Comparison of ENCODE assay signal across 8 mouse cellular contexts in the genomic region with DNA sequence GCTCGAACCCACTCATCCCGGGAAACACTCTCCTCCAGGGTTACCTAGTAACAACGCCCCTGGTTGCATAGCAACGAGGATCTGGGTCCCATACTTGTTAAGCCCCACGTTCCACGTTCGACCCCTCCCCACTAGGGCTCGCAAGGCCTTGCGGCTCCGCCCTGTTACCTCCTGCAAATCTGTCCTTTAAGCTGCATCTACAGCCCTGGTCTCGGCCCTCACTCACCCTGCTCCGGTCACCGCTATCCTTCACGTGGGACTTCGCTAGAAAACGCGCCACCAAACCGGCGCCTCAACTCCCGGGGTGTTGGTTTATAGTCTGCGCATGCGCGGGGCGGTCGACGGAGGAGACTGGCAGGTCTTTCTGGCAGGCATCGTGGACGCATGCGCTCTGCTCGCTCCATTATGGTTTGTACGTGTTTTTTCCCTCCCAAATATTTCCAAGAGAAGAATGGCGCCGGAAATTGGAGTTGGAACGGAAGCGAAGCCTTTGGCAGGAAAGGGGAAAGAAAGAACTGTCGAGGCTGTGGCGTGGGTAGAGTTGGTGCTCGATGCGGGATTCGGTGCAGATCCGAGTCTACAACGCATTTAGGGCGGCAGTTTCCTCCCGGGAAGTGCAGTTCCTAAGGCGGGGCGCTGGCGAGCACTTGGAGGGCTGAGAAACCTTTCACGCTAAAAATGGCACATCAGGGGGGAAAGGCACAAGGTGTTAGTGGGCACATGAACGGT. TPM values are rescaled to one million over a fixed set of nuclear protein-coding genes. Genes with fewer than 3 reads are reported as not detected.
DNase-seq lines count a peak whose midpoint lies in the region; ATAC-seq and TF ChIP-seq lines count a peak whose summit lies in the region.

A gene (minus strand): TSS at position 576 of the 729 bp plus-strand sequence.

- H3K4me1 ChIP-seq in MEL (ENCODE audit: control insufficient read depth in 1 of 2, insufficient read depth in 2 of 2, low read length in 2 of 2), result peaks cover 0 to 13% of the 10 kb centered on the region in 2 experiments; a peak in 2 of 4 replicates
- H3K4me1 ChIP-seq in cerebellum, adult 2 months (ENCODE audit: control insufficient read depth, insufficient read depth, low read length), result peaks cover 27% of the 10 kb centered on the region
- H3K4me1 ChIP-seq in lung, embryonic 16.5 days (replicated peaks; ENCODE audit: control insufficient read depth, insufficient read depth, low read length), result peaks cover 12% of the 10 kb centered on the region

- WGBS in cerebellum, adult 2 months, result under 1% methylated on average over 49 of the region's 49 CpGs
- under 1% methylated on average over 49 of the region's 49 CpGs for WGBS in lung, embryonic 16.5 days

- no peak for TF ChIP-seq RAD21 in MEL (IDR thresholded peaks at IDR 0.05; ENCODE audit: low read depth, low read length)

- peak within 1 kb of the TSS; percentile 62 for H3K27ac ChIP-seq in MEL (ENCODE audit: control insufficient read depth, low read depth, low read length)
- H3K27ac ChIP-seq in cerebellum, adult 2 months (ENCODE audit: insufficient read depth, low read length), result peak within 1 kb of the TSS; percentile 88
- peak within 1 kb of the TSS; percentile 93 for H3K27ac ChIP-seq in lung, embryonic 16.5 days (ENCODE audit: low read length)

- H3K9ac ChIP-seq in MEL (ENCODE audit: control insufficient read depth, low read depth, low read length, poor library complexity, severe bottlenecking), result peak within 1 kb of the TSS; percentile 80
- peak within 1 kb of the TSS; percentile 64 for H3K9ac ChIP-seq in lung, embryonic 16.5 days (ENCODE audit: low read length)

- H3K9me3 ChIP-seq in MEL (replicated peaks; ENCODE audit: insufficient read depth, low read length), result no peaks in the 10 kb centered on the region
- 0 out of 2 replicates have a peak, but pooled peaks cover 4% of the 10 kb centered on the region for H3K9me3 ChIP-seq in lung, embryonic 16.5 days (ENCODE audit: control insufficient read depth, low read length)

- peak; percentile 58 to 76 for TF ChIP-seq POLR2A in MEL (IDR thresholded peaks at IDR 0.05; ENCODE audit: control insufficient read depth in 1 of 2, insufficient read depth in 1 of 2, low read depth in 1 of 2, low read length in 2 of 2, poor library complexity in 1 of 2)
- TF ChIP-seq POLR2A in cerebellum, adult 2 months (IDR thresholded peaks at IDR 0.05; ENCODE audit: borderline replicate concordance, insufficient read depth, low read length), result peak; percentile 68; the same call in 1 of the 2 replicates

- H3K27me3 ChIP-seq in MEL (ENCODE audit: control insufficient read depth in 1 of 2, insufficient read depth in 2 of 2, low read length in 2 of 2), result no peaks in the 10 kb centered on the region
- H3K27me3 ChIP-seq in cerebellum, adult 2 months (ENCODE audit: control insufficient read depth, insufficient read depth, low read length), result no peaks in the 10 kb centered on the region
- H3K27me3 ChIP-seq in lung, embryonic 16.5 days (ENCODE audit: control insufficient read depth, insufficient read depth, low read depth, low read length), result no peaks in the 10 kb centered on the region

- peaks cover 0 to 9% of the 10 kb centered on the region in 2 experiments; a peak in 2 of 4 replicates for H3K36me3 ChIP-seq in MEL (ENCODE audit: control insufficient read depth in 1 of 2, insufficient read depth in 2 of 2, low read length in 2 of 2)
- H3K36me3 ChIP-seq in lung, embryonic 16.5 days (ENCODE audit: control insufficient read depth, insufficient read depth, low read length), result no peaks in the 10 kb centered on the region

- TF ChIP-seq EP300 in MEL (IDR thresholded peaks at IDR 0.05; ENCODE audit: low read depth in 1 of 2, low read length in 2 of 2), result no peak

- peak; percentile 74 to 78 for ATAC-seq in hematopoietic stem cell, adult 5-6 weeks (replicated peaks in 1 of 2; ENCODE audit: insufficient read depth in 1 of 2, low FRiP score in 2 of 2, low TSS enrichment in 1 of 2, low read depth in 1 of 2, poor library complexity in 2 of 2, severe bottlenecking in 2 of 2)
- ATAC-seq in lung, embryonic 16.5 days (ENCODE audit: low read depth), result peak; percentile 89

- peak; percentile 96 for DNase-seq in MEL (ENCODE audit: low read depth, low spot score)
- DNase-seq in cerebellum, adult 2 months, result peak; percentile 95 to 96
- DNase-seq in forelimb bud, embryonic 11.5 days (ENCODE audit: low read depth, low spot score), result peak; percentile 97
- DNase-seq in layer of hippocampus, adult 9-10 months (ENCODE audit: low spot score), result peak; percentile 88
- peak; percentile 83 for DNase-seq in ovary, postnatal 10 days (ENCODE audit: low spot score)
- DNase-seq in thymus, postnatal 10 days (ENCODE audit: low spot score in 2 of 2), result peak; percentile 85 to 90

- H3K4me2 ChIP-seq in lung, embryonic 16.5 days (ENCODE audit: low read depth, low read length), result peak within 1 kb of the TSS; percentile 65

- peaks cover 5% of the 10 kb centered on the region for H3K79me2 ChIP-seq in MEL (ENCODE audit: control insufficient read depth, insufficient read depth, low read length, poor library complexity)

- TF ChIP-seq CTCF in MEL (IDR thresholded peaks at IDR 0.05 in 2 of 3, conservative IDR thresholded peaks at IDR 0.05 in 1 of 3; ENCODE audit: control insufficient read depth in 1 of 3, insufficient read depth in 1 of 3, low read depth in 2 of 3, low read length in 3 of 3, poor library complexity in 1 of 3, severe bottlenecking in 1 of 3), result peak in 2 of 3 experiments; percentile 34 to 36; a peak in 5 of 6 replicates
- TF ChIP-seq CTCF in cerebellum, adult 2 months (IDR thresholded peaks at IDR 0.05; ENCODE audit: borderline replicate concordance, insufficient read depth, low read depth, low read length), result peak; percentile 18; the same call in 1 of the 2 replicates

- peak within 1 kb of the TSS; percentile 58 to 64 for H3K4me3 ChIP-seq in MEL (ENCODE audit: control insufficient read depth in 1 of 2, insufficient read depth in 1 of 2, low read depth in 2 of 2, low read length in 2 of 2)
- H3K4me3 ChIP-seq in cerebellum, adult 2 months (replicated peaks; ENCODE audit: insufficient read depth, low read depth, low read length), result peak within 1 kb of the TSS; percentile 89
- peak within 1 kb of the TSS; percentile 55 for H3K4me3 ChIP-seq in lung, embryonic 16.5 days (ENCODE audit: low read length)

TF ChIP-seq in MEL, 35 proteins besides CTCF, POLR2A, EP300 and RAD21 (continues in another document):
- TF ChIP-seq KAT2A (conservative IDR thresholded peaks at IDR 0.05; ENCODE audit: low read depth, low read length), result no peak; the same call in 1 of the 2 replicates
- no peak for TF ChIP-seq ZKSCAN1 (IDR thresholded peaks at IDR 0.05; ENCODE audit: low read depth, low read length)
- peak; percentile 49; the same call in 1 of the 2 replicates for TF ChIP-seq ELF1 (IDR thresholded peaks at IDR 0.05; ENCODE audit: low read depth, low read length)
- TF ChIP-seq ETS1 (IDR thresholded peaks at IDR 0.05; ENCODE audit: low read depth, low read length), result peak; percentile 17; the same call in 1 of the 2 replicates
- peak; percentile 59 for TF ChIP-seq SIN3A (IDR thresholded peaks at IDR 0.05; ENCODE audit: low read length)
- TF ChIP-seq CHD1 (IDR thresholded peaks at IDR 0.05; ENCODE audit: low read depth, low read length), result no peak
- peak; percentile 65; the same call in 1 of the 2 replicates for TF ChIP-seq HCFC1 (IDR thresholded peaks at IDR 0.05; ENCODE audit: low read depth, low read length)
- TF ChIP-seq TBP (IDR thresholded peaks at IDR 0.05; ENCODE audit: low read depth, low read length), result peak; percentile 76
- TF ChIP-seq CHD2 (IDR thresholded peaks at IDR 0.05; ENCODE audit: low read length), result no peak
- TF ChIP-seq NELFE (IDR thresholded peaks at IDR 0.05; ENCODE audit: low read depth, low read length), result peak; percentile 88
- no peak for TF ChIP-seq ZC3H11A (IDR thresholded peaks at IDR 0.05; ENCODE audit: low read depth, low read length)
- no peak for TF ChIP-seq UBTF (IDR thresholded peaks at IDR 0.05; ENCODE audit: borderline replicate concordance, insufficient read depth, low read depth, low read length)
- peak; percentile 30; the same call in 1 of the 2 replicates for TF ChIP-seq TCF12 (IDR thresholded peaks at IDR 0.05; ENCODE audit: low read depth, low read length)
- no peak for TF ChIP-seq ZMIZ1 (IDR thresholded peaks at IDR 0.05; ENCODE audit: low read depth, low read length)
- no peak for TF ChIP-seq MAZ (IDR thresholded peaks at IDR 0.05; ENCODE audit: low read depth, low read length)
- no peak for TF ChIP-seq ZNF384 (IDR thresholded peaks at IDR 0.05; ENCODE audit: low read depth, low read length)
- TF ChIP-seq POLR2AphosphoS5 (IDR thresholded peaks at IDR 0.05; ENCODE audit: borderline replicate concordance, low read depth, low read length), result no peak
- TF ChIP-seq MEF2A (IDR thresholded peaks at IDR 0.05; ENCODE audit: extremely low read depth, insufficient replicate concordance, low read depth, low read length, poor library complexity, severe bottlenecking), result no peak
- TF ChIP-seq USF2 (IDR thresholded peaks at IDR 0.05; ENCODE audit: borderline replicate concordance in 1 of 2, insufficient read depth in 1 of 2, low read depth in 1 of 2, low read length in 2 of 2), result no peak
- TF ChIP-seq MAFK (IDR thresholded peaks at IDR 0.05; ENCODE audit: borderline replicate concordance, low read depth, low read length), result no peak
- no peak for TF ChIP-seq SMC3 (IDR thresholded peaks at IDR 0.05; ENCODE audit: low read depth, low read length)
- no peak for TF ChIP-seq MYB (IDR thresholded peaks at IDR 0.05; ENCODE audit: low read depth, low read length)
- TF ChIP-seq MAX (IDR thresholded peaks at IDR 0.05; ENCODE audit: low read length), result peak; percentile 94
- TF ChIP-seq JUND (IDR thresholded peaks at IDR 0.05; ENCODE audit: low read depth, low read length), result no peak
- peak; percentile 88 for TF ChIP-seq MXI1 (IDR thresholded peaks at IDR 0.05; ENCODE audit: low read depth, low read length)
- peak; percentile 32; the same call in 1 of the 2 replicates for TF ChIP-seq USF1 (IDR thresholded peaks at IDR 0.05; ENCODE audit: low read depth, low read length)
- no peak for TF ChIP-seq GABPA (IDR thresholded peaks at IDR 0.05; ENCODE audit: low read depth, low read length)
- TF ChIP-seq NRF1 (IDR thresholded peaks at IDR 0.05; ENCODE audit: insufficient read depth, low read depth, low read length, poor library complexity, severe bottlenecking), result peak; percentile 95
- TF ChIP-seq MYC (IDR thresholded peaks at IDR 0.05; ENCODE audit: low read depth, low read length), result peak; percentile 64

RNA-seq across cellular contexts. Expression of the gene that starts here (rescaled TPM):
- total RNA-seq in MEL (2012; rRNA removed), result 20.6 and 30.4 TPM in 2 replicates
- polyA plus RNA-seq in MEL (2012; ENCODE audit: insufficient read depth in 1 of 2, insufficient read length in 2 of 2, low read depth in 1 of 2, low replicate concordance in 2 of 2, missing spikeins in 1 of 2), result 10 to 100 TPM in 1 of 2 experiments, not detected in 1; 42.4 TPM
- polyA plus RNA-seq in cerebellum, adult 2 months (2012; rRNA removed), result 109 and 115 TPM in 2 replicates
- 17.5 and 20.7 TPM in 2 replicates for total RNA-seq in hematopoietic stem cell, adult 5-6 weeks (2017)
- 145 and 147 TPM in 2 replicates for polyA plus RNA-seq in lung, embryonic 16.5 days (2015; fragmentation: Nextera tagmentation; extraction: Ambion mirVana)

Comparison
In these comparisons a context has a peak if more than half of its experiments do, and no peak if none do; other contexts are left out.
1. Peak in every context shown above with its lines: DNase-seq, ATAC-seq, H3K4me3 ChIP-seq and H3K27ac ChIP-seq.